Mouse (Mus musculus) hindbrain, embryonic 15.5 days (tissue): ENCODE data around the gene Pde4d. TPM values are rescaled to one million over a fixed set of nuclear protein-coding genes. Genes with fewer than 3 reads are reported as not detected.

Experiments used
- ATAC-seq: fragments of 200-750 bp; cut with Nextera tagmentation; 2 replicates; pipeline ENCODE4 v1.8.0; 2017; ENCODE audit warnings: low read depth, moderate number of reproducible peaks, moderate TSS enrichment; ENCODE audit not compliant: low FRiP score
- H3K27ac ChIP-seq: fragments of 300-500 bp; sonication (generic); replicated peaks from 2 replicates; pipeline ENCODE4 v1.5.1; 2015; ENCODE audit warnings: mild to moderate bottlenecking, inconsistent platforms
- H3K27me3 ChIP-seq: fragments of 300-500 bp; sonication (generic); 2 replicates; pipeline ENCODE4 v1.6.1; 2015; ENCODE audit warnings: control low read depth, inconsistent platforms
- H3K36me3 ChIP-seq: fragments of 300-500 bp; sonication (generic); 2 replicates; pipeline ENCODE4 v1.6.1; 2015; ENCODE audit warnings: control low read depth, inconsistent platforms
- H3K4me1 ChIP-seq: fragments of 300-500 bp; sonication (generic); replicated peaks from 2 replicates; pipeline ENCODE4 v1.6.1; 2015; ENCODE audit warnings: control low read depth, inconsistent platforms
- H3K4me2 ChIP-seq: fragments of 300-500 bp; sonication (generic); 2 replicates; pipeline ENCODE4 v1.6.1; 2015; ENCODE audit warnings: moderate library complexity, mild to moderate bottlenecking, inconsistent platforms
- H3K4me3 ChIP-seq: fragments of 300-500 bp; sonication (generic); 2 replicates; pipeline ENCODE4 v1.5.1; 2015; ENCODE audit warnings: mild to moderate bottlenecking, inconsistent platforms
- H3K9ac ChIP-seq: fragments of 300-500 bp; sonication (generic); 2 replicates; pipeline ENCODE4 v1.6.1; 2015; ENCODE audit warnings: inconsistent platforms
- H3K9me3 ChIP-seq: fragments of 300-500 bp; sonication (generic); 2 replicates; pipeline ENCODE4 v1.6.1; 2016; ENCODE audit warnings: control low read depth, inconsistent platforms
- WGBS: fragments of 180-500 bp; shearing (Covaris S2); methylation state at CpG from one replicate; pipeline ENCODE4 v1.1.7; 2015; 5-methylcytosine and 5-hydroxymethylcytosine counted together
- polyA plus RNA-seq: library from polyadenylated mRNA; unstranded; fragments of >200 nt; fragmentation: Nextera tagmentation; extraction: Ambion mirVana; gene quantifications from 2 replicates; pipeline ENCODE4 v1.2.1, GENCODE M21; 2015

Pde4d gene
- polyA plus RNA-seq, 1 experiment from 2014 or later: 19.4 TPM

DNA sequence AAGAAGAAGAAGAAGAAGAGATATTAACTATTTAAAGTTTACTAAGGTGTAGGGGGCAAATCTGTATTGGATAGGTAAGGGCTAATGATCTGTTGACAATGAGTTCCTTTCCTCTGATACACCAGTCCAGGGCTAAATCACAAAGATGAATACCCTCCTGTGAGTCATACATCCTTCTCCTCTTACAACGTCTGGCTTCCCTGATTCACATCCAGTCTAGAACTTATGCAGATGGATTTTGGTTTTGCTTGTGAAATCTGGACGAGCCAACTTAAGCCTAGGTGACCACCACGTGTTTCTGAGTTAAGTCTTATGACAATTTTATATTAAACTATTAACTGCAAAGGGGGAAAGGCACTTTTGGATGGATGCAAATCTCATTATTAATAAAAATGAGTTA is 1369.3 kb downstream of the Pde4d start:
- no peaks in the 10 kb centered on the region for H3K36me3 ChIP-seq
- no peak overlapping the region for H3K9ac ChIP-seq
- H3K4me2 ChIP-seq: no peak overlapping the region
- ATAC-seq: no peak
- H3K9me3 ChIP-seq: no peaks in the 10 kb centered on the region
- H3K27me3 ChIP-seq: no peaks in the 10 kb centered on the region
- H3K4me1 ChIP-seq: peaks cover 34% of the 10 kb centered on the region
- 79% methylated on average over 3 of the region's 3 CpGs for WGBS
- H3K4me3 ChIP-seq: no peak overlapping the region
- H3K27ac ChIP-seq: no peak overlapping the region; the same call in 1 of the 2 replicates

DNA sequence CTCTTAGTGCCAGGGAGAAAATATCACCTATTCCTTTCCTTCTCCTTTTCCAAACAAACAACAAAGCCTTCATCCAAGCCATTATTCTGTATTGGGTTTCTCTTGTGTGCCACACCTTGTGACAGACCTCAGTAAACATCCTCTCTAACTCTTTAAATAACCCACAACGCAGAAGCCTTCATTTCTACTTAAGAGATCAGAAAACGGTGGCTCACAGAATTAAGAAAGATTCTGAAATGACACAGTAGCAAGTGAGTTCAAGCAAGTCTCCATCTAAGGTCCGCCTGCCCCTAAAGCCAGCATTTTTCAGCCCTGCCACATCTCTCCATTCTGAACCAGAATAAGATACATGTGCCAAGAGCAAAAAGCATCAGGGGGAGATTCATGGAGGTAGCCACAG is 1370.4 kb downstream of the Pde4d start:
- peaks cover 45% of the 10 kb centered on the region for H3K4me1 ChIP-seq
- no peaks in the 10 kb centered on the region for H3K27me3 ChIP-seq
- 0 out of 2 replicates have a peak overlapping the region, but pooled peaks have one; percentile 36 for H3K27ac ChIP-seq
- H3K9ac ChIP-seq: no peak overlapping the region
- no peaks in the 10 kb centered on the region for H3K36me3 ChIP-seq
- no peaks in the 10 kb centered on the region for H3K9me3 ChIP-seq
- 82% methylated on average over 3 of the region's 3 CpGs for WGBS
- no peak overlapping the region for H3K4me3 ChIP-seq
- ATAC-seq: no peak
- no peak overlapping the region for H3K4me2 ChIP-seq

DNA sequence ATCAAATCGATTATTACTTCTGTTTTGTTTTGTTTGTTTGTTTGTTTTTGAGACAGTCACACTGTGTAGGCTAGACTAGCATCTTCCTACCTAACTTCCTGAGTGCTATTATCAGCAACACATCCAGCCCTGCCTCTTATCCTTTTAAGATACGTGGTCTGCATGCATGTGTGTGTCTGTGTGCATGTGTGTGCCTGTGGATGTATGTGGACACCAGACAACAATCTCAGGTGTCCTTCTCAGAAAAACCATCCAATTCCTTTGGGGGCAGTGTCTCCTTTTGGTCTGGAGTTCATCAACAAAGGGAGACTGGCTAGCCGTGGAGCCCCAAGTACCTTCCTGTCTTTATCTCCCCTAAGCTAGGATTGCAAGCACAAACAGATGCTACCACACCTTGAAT is 1371.1 kb downstream of the Pde4d start:
- peak overlapping the region; percentile 88 for H3K27ac ChIP-seq
- H3K4me3 ChIP-seq: no peak overlapping the region
- no peak for ATAC-seq
- WGBS: 83% methylated on average over 3 of the region's 3 CpGs
- no peak overlapping the region for H3K9ac ChIP-seq
- no peaks in the 10 kb centered on the region for H3K36me3 ChIP-seq
- H3K4me1 ChIP-seq: peaks cover 45% of the 10 kb centered on the region
- H3K9me3 ChIP-seq: no peaks in the 10 kb centered on the region
- H3K4me2 ChIP-seq: no peak overlapping the region
- H3K27me3 ChIP-seq: no peaks in the 10 kb centered on the region

DNA sequence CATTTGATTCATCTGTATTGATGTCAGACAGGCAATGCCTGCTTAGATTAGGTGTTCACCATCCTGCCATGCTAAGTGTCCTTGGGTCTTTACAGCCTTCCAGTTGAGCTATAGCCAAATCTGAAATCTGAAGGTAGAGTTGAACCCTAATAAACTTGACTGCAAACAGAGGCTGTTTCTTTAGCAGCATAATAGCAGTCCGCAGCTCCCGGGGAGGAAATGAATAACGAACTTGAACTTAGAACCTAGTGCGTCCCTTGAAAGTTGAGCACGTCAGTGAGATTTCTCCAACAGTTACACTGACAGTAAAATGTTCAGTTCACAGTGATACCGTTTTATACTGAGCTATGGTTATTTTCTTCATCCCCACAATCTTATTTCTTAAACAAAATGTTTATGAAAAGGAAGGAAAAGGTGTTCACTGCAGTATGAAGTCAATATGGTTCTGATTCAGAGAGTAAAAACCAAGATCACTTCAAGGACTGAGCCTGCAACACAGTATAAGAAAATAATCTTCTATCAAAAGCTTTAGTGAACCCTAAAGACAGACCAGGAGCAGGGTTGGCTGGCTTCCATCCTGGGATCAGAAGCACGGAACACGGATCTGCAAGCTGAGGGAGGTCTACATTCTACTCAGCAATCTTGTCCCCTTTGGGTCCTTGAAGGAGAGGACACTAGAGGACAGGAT is 1372.1 kb downstream of the Pde4d start:
- H3K9me3 ChIP-seq: no peaks in the 10 kb centered on the region
- peak overlapping the region; percentile 39 for H3K4me3 ChIP-seq
- H3K4me1 ChIP-seq: peaks cover 45% of the 10 kb centered on the region
- 11% methylated on average over 8 of the region's 8 CpGs for WGBS
- H3K9ac ChIP-seq: peak overlapping the region; percentile 30
- no peaks in the 10 kb centered on the region for H3K27me3 ChIP-seq
- no peaks in the 10 kb centered on the region for H3K36me3 ChIP-seq
- ATAC-seq: peak; percentile 75; the same call in 1 of the 2 replicates
- H3K4me2 ChIP-seq: peak overlapping the region; percentile 55
- H3K27ac ChIP-seq: peak overlapping the region; percentile 88

DNA sequence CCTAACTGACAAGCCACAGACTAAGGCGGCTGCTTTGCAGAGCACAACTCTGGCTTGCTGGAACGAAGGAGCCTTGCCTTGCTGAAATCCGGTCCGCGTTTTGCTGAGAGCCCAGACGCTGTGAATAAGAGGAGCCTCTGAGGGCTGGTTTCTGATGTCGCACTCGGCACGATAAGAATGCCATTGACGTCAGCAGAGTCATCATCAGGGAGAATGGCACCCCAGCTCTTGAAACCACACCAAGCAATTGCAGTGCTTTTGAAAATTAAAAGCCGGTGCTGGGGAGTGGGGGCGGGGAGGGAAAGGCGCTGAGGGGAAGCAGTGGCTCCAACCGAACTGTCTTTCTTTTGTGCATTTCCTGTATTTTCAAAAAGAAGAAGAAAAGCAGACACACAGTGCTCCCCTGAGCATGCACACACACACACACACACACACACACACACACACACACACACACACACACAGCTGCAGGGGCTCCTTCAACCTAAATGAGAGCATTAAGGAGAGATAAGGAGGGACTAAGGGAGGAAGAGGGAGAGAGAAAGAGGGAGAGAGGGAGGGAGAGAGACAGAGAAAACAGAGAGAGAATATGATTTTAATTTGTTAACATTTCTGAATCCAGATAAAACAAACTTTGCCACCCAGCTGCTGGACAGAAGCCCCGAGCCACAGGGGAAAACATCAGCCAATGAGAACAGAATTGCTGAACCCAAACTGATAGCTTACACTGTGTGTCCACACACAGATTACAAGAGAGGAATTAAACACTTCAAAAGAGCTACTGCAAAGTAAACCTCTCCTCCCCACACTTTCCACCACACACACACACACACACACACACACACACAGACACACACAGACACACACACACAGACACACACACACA is 1372.9 kb downstream of the Pde4d start:
- H3K9ac ChIP-seq: peak overlapping the region; percentile 35
- H3K27ac ChIP-seq: peak overlapping the region; percentile 88
- peak; percentile 95 for ATAC-seq
- no peaks in the 10 kb centered on the region for H3K9me3 ChIP-seq
- peaks cover 45% of the 10 kb centered on the region for H3K4me1 ChIP-seq
- no peaks in the 10 kb centered on the region for H3K36me3 ChIP-seq
- H3K4me2 ChIP-seq: peak overlapping the region; percentile 55
- peak overlapping the region; percentile 39 for H3K4me3 ChIP-seq
- 1% methylated on average over 15 of the region's 15 CpGs for WGBS
- no peaks in the 10 kb centered on the region for H3K27me3 ChIP-seq

DNA sequence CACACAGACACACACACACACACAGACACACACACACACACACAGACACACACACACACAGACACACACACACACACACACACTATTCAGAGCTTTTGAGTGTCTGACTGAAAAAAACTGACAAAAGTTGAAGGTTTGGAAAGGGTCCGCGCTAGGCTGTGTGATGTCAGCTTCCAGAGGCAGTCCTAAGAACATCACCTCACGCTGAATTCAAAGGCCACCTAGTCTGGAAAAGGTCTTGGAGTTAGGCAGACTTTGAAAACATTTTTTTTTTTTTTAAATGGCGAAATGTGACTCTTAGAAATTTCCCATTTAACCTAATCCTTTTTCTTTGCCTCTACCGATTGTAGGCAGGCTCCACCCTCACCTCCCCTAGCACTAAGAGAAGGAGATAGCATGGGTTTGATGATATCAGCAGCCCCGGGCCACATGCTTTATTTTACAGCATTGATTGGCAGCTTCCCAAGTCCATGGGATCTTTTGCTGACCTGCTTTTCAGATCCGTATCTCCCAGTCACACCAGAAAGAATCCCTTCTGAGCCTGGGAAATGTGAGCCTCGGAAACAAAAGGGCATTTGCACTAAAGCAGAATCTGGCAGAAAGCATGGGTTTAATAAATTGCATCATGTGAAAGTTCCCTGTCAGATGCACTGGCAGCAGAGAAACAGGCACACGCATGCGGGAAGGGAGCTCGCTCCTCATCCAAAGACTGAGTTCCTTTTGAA is 1373.7 kb downstream of the Pde4d start:
- Histone ChIP-seq H3K4me2 (peak overlapping the region; percentile 55), H3K27me3 (no peaks in the 10 kb centered on the region), H3K9me3 (no peaks in the 10 kb centered on the region), H3K4me1 (peaks cover 45% of the 10 kb centered on the region), H3K9ac (peak overlapping the region; percentile 25; the same call in 1 of the 2 replicates), H3K36me3 (no peaks in the 10 kb centered on the region), H3K4me3 (peak overlapping the region; percentile 8), H3K27ac (peak overlapping the region; percentile 88)
- 17% methylated on average over 11 of the region's 11 CpGs for WGBS
- ATAC-seq: no peak

DNA sequence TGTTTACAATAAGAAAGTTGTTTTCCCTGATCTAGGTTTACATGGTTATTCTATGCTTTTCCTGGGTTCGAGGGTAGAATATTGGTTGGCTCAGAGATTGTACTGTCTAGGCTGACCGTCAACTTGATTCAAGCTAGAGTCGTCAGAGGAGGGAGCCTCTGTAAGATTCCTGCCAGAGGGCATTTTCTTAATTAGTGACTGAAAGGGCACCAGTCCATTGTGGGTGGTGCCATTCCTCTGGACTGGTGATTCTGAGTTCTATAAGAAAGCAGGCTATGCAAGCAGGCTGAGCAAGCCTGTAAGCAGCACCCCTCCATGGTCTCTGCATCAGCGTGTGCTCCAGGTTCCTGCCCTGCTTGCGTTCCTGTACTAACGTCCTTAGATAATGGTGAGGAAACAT is 1376.1 kb downstream of the Pde4d start:
- peaks cover 37% of the 10 kb centered on the region for H3K4me1 ChIP-seq
- ATAC-seq: no peak
- whole genome bisulfite sequencing: 85% methylated on average over 6 of the region's 6 CpGs

DNA sequence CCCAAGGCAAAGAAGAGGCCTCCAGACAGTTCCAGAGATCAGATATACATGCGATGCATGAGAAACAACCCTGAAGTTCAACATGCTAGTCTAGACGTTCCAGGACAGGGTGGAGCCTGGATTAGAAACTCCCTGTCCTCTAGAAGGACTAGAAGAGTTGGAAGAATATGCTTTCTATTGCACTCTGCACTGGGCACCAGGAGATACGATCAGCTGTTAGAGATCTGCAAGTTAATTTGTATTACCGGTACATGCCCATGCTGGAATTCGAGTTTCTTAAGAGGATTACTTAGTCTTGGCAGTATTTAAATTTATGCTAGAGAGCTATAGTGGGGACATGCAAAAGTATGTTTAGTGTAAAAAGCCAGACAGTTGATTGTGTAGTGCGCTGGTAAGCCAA is 1377.6 kb downstream of the Pde4d start:
- Histone ChIP-seq H3K36me3 (no peaks in the 10 kb centered on the region), H3K4me2 (no peak overlapping the region), H3K9me3 (no peaks in the 10 kb centered on the region), H3K9ac (no peak overlapping the region), H3K27me3 (no peaks in the 10 kb centered on the region), H3K27ac (no peak overlapping the region), H3K4me3 (no peak overlapping the region), H3K4me1 (peaks cover 23% of the 10 kb centered on the region)
- 93% methylated on average over 6 of the region's 6 CpGs for WGBS
- ATAC-seq: no peak

More for the DNA sequence above, 1376.1 kb downstream of the Pde4d start:
- Histone ChIP-seq H3K4me2 (no peak overlapping the region), H3K27ac (no peak overlapping the region), H3K9me3 (no peaks in the 10 kb centered on the region), H3K4me3 (no peak overlapping the region), H3K36me3 (no peaks in the 10 kb centered on the region), H3K9ac (no peak overlapping the region), H3K27me3 (no peaks in the 10 kb centered on the region)

DNA sequence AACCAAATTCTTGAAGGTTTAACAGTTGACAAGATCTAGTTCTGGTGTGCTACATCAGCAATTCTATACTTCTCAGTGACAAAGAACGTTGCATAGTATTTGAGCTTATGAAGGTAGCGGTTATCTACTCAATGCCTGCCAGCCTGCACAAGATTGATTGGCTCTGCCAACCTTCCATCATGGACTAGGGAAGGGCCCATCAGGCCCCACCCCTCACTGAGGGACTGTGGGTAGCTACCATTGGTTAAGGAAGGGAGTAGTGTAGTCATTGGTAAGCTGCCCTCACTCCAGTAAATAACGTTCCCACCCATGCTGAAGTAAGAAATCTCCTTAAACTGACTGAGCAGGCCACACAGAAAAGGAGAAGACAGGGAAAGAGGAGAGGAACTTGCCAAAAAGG is 1378.2 kb downstream of the Pde4d start:
- H3K4me2 ChIP-seq: no peak overlapping the region
- H3K9ac ChIP-seq: no peak overlapping the region
- H3K27me3 ChIP-seq: no peaks in the 10 kb centered on the region
- H3K36me3 ChIP-seq: no peaks in the 10 kb centered on the region
- no peak for ATAC-seq
- H3K4me3 ChIP-seq: no peak overlapping the region
- no peak overlapping the region for H3K27ac ChIP-seq
- H3K9me3 ChIP-seq: no peaks in the 10 kb centered on the region
- WGBS: 85% methylated on average over 3 of the region's 3 CpGs
- peaks cover 21% of the 10 kb centered on the region for H3K4me1 ChIP-seq

DNA sequence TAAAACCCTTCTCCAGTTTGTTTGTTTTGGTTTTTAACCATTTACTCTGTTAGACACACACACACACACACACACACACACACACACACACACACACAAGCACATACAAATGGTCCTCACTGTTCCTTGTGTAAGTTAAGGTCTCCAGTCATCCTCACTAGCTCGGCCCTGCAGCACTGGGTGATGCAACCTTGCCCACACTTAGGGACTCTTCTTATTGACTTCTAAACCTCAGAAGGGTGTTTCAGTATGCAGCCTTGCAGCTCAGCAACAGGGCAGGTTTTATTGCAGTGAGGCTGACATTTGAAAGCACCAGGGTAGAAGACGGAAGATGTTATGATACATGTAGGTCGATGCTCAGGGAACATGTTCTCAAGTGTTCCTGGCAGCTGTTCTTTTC is 1379.7 kb downstream of the Pde4d start:
- Histone ChIP-seq H3K4me3 (no peak overlapping the region), H3K9ac (no peak overlapping the region), H3K27ac (no peak overlapping the region), H3K4me2 (no peak overlapping the region), H3K9me3 (no peaks in the 10 kb centered on the region), H3K4me1 (peaks cover 7% of the 10 kb centered on the region), H3K27me3 (no peaks in the 10 kb centered on the region), H3K36me3 (no peaks in the 10 kb centered on the region)
- 82% methylated on average over 3 of the region's 3 CpGs for WGBS
- no peak for ATAC-seq

DNA sequence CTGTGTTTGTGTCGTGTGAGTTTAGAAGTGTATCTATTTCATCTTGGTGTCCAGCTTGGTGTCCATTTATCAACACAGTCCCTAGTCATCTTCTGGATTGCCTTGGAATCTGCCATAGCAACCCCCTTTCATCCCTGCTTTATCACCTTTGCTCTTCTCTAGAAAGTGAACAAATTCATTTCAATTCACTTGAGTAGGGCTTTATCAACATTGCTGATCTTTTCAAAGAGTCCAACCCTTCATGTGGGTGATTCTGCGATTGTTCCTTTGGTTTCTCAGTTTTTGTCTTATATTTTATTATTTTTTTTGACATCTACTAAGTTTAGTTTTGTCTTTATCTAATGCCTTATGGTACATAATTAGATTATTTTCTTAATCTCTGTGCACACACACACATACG is 1385.2 kb downstream of the Pde4d start:
- ATAC-seq: no peak
- no peak overlapping the region for H3K4me2 ChIP-seq
- 94% methylated on average over 3 of the region's 3 CpGs for WGBS

DNA sequence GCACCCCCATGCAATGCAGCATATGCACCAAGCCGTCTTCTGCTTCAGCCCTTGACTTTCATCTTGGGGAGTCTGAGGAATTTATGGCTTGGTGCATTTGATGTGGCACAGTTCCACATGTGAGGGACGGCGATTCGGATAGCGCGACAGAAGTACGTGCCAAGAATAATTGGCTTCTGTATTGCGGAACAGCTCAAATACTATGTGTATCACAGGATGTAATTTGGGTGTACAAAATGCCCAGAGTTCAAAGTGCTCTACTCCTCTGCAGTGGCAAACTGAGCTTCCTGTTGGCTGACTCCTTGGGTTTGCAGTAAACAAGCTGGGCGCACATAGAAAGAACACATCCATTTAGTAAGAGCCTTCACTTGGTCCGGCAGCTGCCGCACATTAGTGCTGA is 1387.7 kb downstream of the Pde4d start:
- Histone ChIP-seq H3K27me3 (no peaks in the 10 kb centered on the region), H3K9ac (no peak overlapping the region), H3K4me1 (no peaks in the 10 kb centered on the region), H3K36me3 (no peaks in the 10 kb centered on the region), H3K27ac (no peak overlapping the region), H3K4me2 (no peak overlapping the region), H3K4me3 (no peak overlapping the region), H3K9me3 (no peaks in the 10 kb centered on the region)
- ATAC-seq: no peak
- 79% methylated on average over 11 of the region's 11 CpGs for WGBS

More for the DNA sequence above, 1385.2 kb downstream of the Pde4d start:
- H3K27me3 ChIP-seq: no peaks in the 10 kb centered on the region
- H3K4me3 ChIP-seq: no peak overlapping the region
- H3K9ac ChIP-seq: no peak overlapping the region
- no peaks in the 10 kb centered on the region for H3K9me3 ChIP-seq
- no peaks in the 10 kb centered on the region for H3K36me3 ChIP-seq
- no peak overlapping the region for H3K27ac ChIP-seq
- H3K4me1 ChIP-seq: no peaks in the 10 kb centered on the region
